Mouse (Mus musculus): ENCODE measurements around the gene Vamp8. TPM values are rescaled to one million over a fixed set of nuclear protein-coding genes. Genes with fewer than 3 reads are reported as not detected.

Gene Vamp8
- 105 and 106 TPM in 2 replicates for polyA plus RNA-seq (2016; fragmentation: Nextera tagmentation; extraction: Ambion mirVana)

GRCm38 (mm10) chr6:72389941-72390771 lies at the start of gene Vamp8:
Gene Vamp8, minus strand, starts transcription at chr6:72390703.
- WGBS, result 2% methylated on average over 33 of the region's 33 CpGs
- peak; percentile 67; the same call in 1 of the 2 replicates for ATAC-seq (ENCODE audit: insufficient number of reproducible peaks, insufficient read depth, low FRiP score, low TSS enrichment, low read depth)
- peaks cover 13% of the 10 kb centered on the region for H3K36me3 ChIP-seq
- no peaks in the 10 kb centered on the region for H3K9me3 ChIP-seq
- H3K4me3 ChIP-seq (replicated peaks), result peak within 1 kb of the TSS; percentile 54
- H3K9ac ChIP-seq (replicated peaks), result peak within 1 kb of the TSS; percentile 72
- no peaks in the 10 kb centered on the region for H3K27me3 ChIP-seq
- peaks cover 32% of the 10 kb centered on the region for H3K4me1 ChIP-seq (replicated peaks)
- peak within 1 kb of the TSS; percentile 94 for H3K27ac ChIP-seq
- H3K4me2 ChIP-seq, result peak within 1 kb of the TSS; percentile 67

DNA sequence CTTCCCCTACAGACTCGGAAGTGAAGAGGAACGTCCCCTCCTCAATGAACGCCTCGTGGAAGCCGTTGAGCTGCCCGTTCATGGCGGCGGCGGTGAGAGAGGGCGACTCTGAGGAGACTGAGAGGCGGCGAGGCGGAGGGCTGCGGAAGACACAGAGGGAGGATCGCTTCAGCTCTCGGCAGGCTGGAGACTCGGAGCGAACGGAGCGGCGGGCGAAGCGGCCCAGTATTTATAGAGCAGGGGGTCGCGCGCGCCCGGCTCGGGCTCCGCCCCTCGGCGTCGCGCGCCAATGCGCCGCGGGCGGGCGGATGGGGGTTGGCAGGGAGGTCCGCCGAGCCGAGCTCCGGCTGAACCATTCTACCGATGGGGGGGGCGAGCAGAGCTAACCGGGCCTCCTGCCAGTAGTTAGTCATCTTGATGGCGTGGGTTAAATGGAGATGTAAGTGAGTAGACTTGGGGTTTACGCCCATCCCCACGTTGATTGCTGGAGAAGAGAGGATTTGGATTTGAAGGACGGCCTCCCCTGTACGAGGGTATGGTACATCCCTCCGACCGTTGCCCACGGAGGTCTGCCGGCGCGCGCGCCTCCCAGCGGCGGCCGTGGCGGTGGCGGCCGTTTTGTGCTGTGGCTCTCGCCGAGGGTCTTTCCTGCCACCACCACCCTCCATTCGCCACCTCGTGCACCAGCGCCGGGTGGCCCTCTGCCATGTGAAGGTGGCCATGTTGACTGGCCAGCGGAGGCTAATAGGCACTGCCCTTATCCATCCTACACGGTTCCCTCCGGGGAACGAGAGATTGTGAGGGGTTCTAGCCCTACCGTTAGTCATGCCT lies 49.1 kb upstream of the Vamp8 start, which contains the start of gene Mat2a:
Gene Mat2a (minus strand): TSS at position 204 of the 831 bp plus-strand sequence.
- Histone ChIP-seq H3K4me3 (replicated peaks) (peak within 1 kb of the TSS; percentile 92), H3K4me2 (peak within 1 kb of the TSS; percentile 92), H3K4me1 (replicated peaks) (peaks cover 27% of the 10 kb centered on the region), H3K36me3 (peaks cover 33% of the 10 kb centered on the region), H3K9ac (replicated peaks) (peak within 1 kb of the TSS; percentile 99), H3K27ac (peak within 1 kb of the TSS; percentile 99), H3K27me3 (no peaks in the 10 kb centered on the region), H3K9me3 (no peaks in the 10 kb centered on the region)
- peak; percentile 86 for ATAC-seq (ENCODE audit: insufficient number of reproducible peaks, insufficient read depth, low FRiP score, low TSS enrichment, low read depth)
- WGBS, result under 1% methylated on average over 76 of the region's 77 CpGs

DNA sequence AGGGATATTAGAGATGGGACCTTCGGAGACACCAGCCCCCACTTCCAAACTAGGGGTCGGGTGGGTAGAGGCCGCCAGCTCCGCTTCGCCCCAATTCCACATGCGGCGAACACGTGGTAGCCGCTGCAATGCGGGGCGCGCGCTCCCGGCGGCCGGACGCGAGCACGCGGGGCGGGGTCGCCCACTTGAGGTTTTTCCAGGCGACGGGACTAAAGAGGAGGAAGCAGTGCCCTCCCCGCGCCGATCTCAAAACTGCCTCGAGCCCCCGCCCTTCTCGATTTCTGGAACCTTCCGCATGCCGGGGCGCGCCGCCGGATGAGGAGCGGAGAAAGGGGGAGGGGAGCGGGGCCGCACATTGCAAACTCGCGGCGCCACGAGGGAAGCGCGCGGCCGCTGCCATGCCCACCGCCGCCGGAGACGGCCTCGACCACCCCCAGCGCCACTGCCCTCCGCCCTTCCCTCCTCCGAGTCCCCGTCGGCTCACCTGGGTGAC lies 48.4 kb upstream of the Vamp8 start:
- WGBS, result 1% methylated on average over 57 of the region's 57 CpGs
- H3K4me2 ChIP-seq, result peak overlapping the region; percentile 92

DNA sequence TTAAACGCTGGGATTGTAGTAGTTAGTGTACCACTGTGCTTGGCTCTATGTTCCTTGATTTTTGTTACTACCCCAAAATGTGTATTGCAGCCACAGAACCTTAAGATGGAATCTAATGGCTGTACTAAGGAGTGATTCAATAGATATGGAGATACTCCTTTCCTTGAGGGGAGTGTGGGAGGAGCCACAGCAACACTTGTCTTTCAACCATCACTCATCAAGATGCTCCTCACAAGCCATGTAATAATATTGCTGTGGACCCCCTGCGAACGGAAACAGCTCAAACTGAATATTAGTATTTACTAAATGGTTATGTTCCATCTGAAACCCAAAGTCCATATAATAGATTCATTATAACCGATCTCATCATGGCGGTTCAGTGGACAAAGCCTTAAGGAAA lies 47.7 kb upstream of the Vamp8 start:
- Histone ChIP-seq H3K4me2 (peak overlapping the region; percentile 92), H3K4me1 (replicated peaks) (peaks cover 27% of the 10 kb centered on the region), H3K9ac (replicated peaks) (peak overlapping the region; percentile 99), H3K9me3 (no peaks in the 10 kb centered on the region), H3K27ac (no peak overlapping the region; the same call in 1 of the 2 replicates), H3K36me3 (peaks cover 46% of the 10 kb centered on the region), H3K27me3 (no peaks in the 10 kb centered on the region), H3K4me3 (replicated peaks) (peak overlapping the region; percentile 92)
- 5% methylated on average over 5 of the region's 5 CpGs for WGBS
- no peak for ATAC-seq (ENCODE audit: insufficient number of reproducible peaks, insufficient read depth, low FRiP score, low TSS enrichment, low read depth)

More for the DNA sequence above, 48.4 kb upstream of the Vamp8 start:
- Histone ChIP-seq H3K27me3 (no peaks in the 10 kb centered on the region), H3K27ac (peak overlapping the region; percentile 99), H3K36me3 (peaks cover 39% of the 10 kb centered on the region), H3K4me1 (replicated peaks) (peaks cover 27% of the 10 kb centered on the region), H3K9ac (replicated peaks) (peak overlapping the region; percentile 99), H3K9me3 (no peaks in the 10 kb centered on the region), H3K4me3 (replicated peaks) (peak overlapping the region; percentile 92)
- peak; percentile 50 for ATAC-seq (ENCODE audit: insufficient number of reproducible peaks, insufficient read depth, low FRiP score, low TSS enrichment, low read depth)

GRCm38 (mm10) chr6:72432153-72432552 lies 41.6 kb upstream of the Vamp8 start:
- no peaks in the 10 kb centered on the region for H3K9me3 ChIP-seq
- no peaks in the 10 kb centered on the region for H3K27me3 ChIP-seq
- no peak for ATAC-seq (ENCODE audit: insufficient number of reproducible peaks, insufficient read depth, low FRiP score, low TSS enrichment, low read depth)
- H3K4me2 ChIP-seq, result no peak overlapping the region
- peaks cover 13% of the 10 kb centered on the region for H3K4me1 ChIP-seq (replicated peaks)
- H3K36me3 ChIP-seq, result peaks cover 93% of the 10 kb centered on the region
- H3K9ac ChIP-seq (replicated peaks), result no peak overlapping the region
- whole genome bisulfite sequencing, result 82% methylated on average over 2 of the region's 2 CpGs
- H3K27ac ChIP-seq, result no peak overlapping the region
- H3K4me3 ChIP-seq (replicated peaks), result no peak overlapping the region

- H3K9ac ChIP-seq (replicated peaks), result no peak overlapping the region
- no peaks in the 10 kb centered on the region for H3K27me3 ChIP-seq
- H3K4me3 ChIP-seq (replicated peaks), result no peak overlapping the region
- H3K4me2 ChIP-seq, result no peak overlapping the region
- no peaks in the 10 kb centered on the region for H3K9me3 ChIP-seq
- H3K27ac ChIP-seq, result no peak overlapping the region; the same call in 1 of the 2 replicates
- H3K36me3 ChIP-seq, result peaks cover 92% of the 10 kb centered on the region
- ATAC-seq (ENCODE audit: insufficient number of reproducible peaks, insufficient read depth, low FRiP score, low TSS enrichment, low read depth), result no peak
- H3K4me1 ChIP-seq (replicated peaks), result peaks cover 6% of the 10 kb centered on the region
- 31% methylated on average over 5 of the region's 5 CpGs for WGBS
Measured at GRCm38 (mm10) chr6:72430989-72431921, 40.8 kb upstream of the Vamp8 start.

DNA sequence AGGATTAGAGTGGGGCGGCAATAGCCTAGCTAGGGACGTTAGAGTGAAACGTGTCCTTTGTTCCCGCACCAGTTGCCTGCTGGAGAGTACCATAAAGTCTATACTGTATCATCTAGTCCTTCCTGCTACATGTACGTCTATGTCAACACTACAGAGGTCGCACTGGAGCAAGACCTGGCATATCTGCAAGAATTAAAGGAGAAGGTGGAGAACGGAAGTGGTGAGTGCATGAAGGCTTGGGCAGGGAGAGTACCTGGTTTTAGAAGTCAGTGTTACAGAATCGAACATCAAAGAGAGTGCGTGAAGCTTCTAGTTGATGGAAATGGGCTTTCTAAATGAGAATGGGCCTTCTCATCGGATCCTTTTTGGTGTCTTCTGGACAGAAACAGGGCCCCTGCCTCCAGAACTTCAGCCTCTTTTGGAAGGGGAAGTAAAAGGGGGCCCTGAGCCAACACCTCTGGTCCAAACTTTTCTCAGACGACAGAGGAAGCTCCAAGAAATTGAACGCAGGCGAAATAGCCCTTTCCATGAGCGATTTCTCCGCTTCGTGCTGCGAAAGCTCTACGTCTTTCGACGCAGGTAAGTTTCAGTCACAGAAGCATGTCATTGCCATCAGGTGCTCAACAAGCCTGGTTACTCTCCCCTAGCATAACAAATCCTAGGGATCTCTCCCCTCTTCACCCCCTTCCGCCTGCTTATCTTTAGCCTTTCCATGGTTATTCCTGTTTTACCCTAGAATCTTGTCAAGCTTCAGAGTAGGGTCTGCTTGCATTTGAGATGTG lies 38.7 kb upstream of the Vamp8 start:
- no peaks in the 10 kb centered on the region for H3K27me3 ChIP-seq
- no peak overlapping the region for H3K4me3 ChIP-seq (replicated peaks)
- no peak overlapping the region for H3K4me2 ChIP-seq
- peaks cover 92% of the 10 kb centered on the region for H3K36me3 ChIP-seq
- no peak for ATAC-seq (ENCODE audit: insufficient number of reproducible peaks, insufficient read depth, low FRiP score, low TSS enrichment, low read depth)
- no peak overlapping the region for H3K9ac ChIP-seq (replicated peaks)
- no peaks in the 10 kb centered on the region for H3K9me3 ChIP-seq
- no peak overlapping the region for H3K27ac ChIP-seq
- H3K4me1 ChIP-seq (replicated peaks), result peaks cover 6% of the 10 kb centered on the region
- 88% methylated on average over 21 of the region's 21 CpGs for WGBS

DNA sequence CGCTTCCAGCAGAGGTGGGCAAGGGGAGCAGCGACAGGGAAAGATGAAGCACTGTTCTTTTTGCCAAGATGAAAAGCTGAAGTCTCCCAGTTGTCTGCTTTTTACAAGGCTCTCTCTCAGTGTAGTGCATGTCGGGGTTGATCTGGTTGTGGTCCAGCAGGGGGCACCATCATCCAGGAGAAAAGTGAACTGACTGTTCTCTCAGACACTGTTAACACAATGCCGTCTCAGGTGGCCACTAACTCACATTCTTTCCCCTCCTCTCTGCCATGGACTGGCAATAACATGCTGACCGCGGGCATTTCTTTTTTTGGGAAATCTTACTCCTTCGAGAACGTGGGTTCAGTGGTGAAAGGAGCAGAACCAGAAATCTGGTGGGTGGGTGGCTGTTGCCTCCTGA lies 37.5 kb upstream of the Vamp8 start:
- Histone ChIP-seq H3K4me3 (replicated peaks) (no peak overlapping the region), H3K36me3 (peaks cover 93% of the 10 kb centered on the region), H3K4me1 (replicated peaks) (peaks cover 6% of the 10 kb centered on the region), H3K4me2 (0 out of 2 replicates have a peak overlapping the region, but pooled peaks have one; percentile 5), H3K27ac (peak overlapping the region; percentile 62; the same call in 1 of the 2 replicates), H3K9ac (replicated peaks) (no peak overlapping the region), H3K9me3 (no peaks in the 10 kb centered on the region), H3K27me3 (no peaks in the 10 kb centered on the region)
- 34% methylated on average over 8 of the region's 8 CpGs for WGBS
- peak; percentile 67 for ATAC-seq (ENCODE audit: insufficient number of reproducible peaks, insufficient read depth, low FRiP score, low TSS enrichment, low read depth)

DNA sequence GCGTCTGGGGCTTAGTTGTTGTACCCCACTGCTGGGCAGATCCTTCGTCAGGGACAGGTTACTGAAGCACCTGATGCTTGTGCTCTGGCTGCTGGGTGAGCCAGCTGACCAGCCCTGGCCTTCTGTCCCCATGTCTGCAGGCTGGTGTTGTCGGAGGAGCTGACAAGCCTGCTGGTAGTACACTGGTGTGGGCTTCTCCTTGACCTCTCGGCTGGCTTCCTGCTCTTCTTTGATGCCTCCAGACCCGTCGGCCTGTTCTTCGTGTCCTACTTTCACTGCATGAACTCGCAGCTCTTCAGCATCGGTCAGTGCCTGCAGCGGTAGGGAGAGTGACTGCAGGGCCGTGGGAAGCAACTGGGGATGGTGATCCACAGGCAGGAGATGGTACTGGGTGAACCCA lies 35.1 kb upstream of the Vamp8 start:
- Histone ChIP-seq H3K4me3 (replicated peaks) (no peak overlapping the region), H3K27me3 (no peaks in the 10 kb centered on the region), H3K27ac (no peak overlapping the region), H3K9ac (replicated peaks) (no peak overlapping the region), H3K36me3 (peaks cover 93% of the 10 kb centered on the region), H3K4me2 (no peak overlapping the region), H3K9me3 (no peaks in the 10 kb centered on the region), H3K4me1 (replicated peaks) (peaks cover 6% of the 10 kb centered on the region)
- no peak for ATAC-seq (ENCODE audit: insufficient number of reproducible peaks, insufficient read depth, low FRiP score, low TSS enrichment, low read depth)
- 91% methylated on average over 11 of the region's 11 CpGs for WGBS

GRCm38 (mm10) chr6:72420901-72421300 lies 30.4 kb upstream of the Vamp8 start:
- WGBS, result 95% methylated on average over 10 of the region's 10 CpGs

More at GRCm38 (mm10) chr6:72420901-72421300, 30.4 kb upstream of the Vamp8 start:
- Histone ChIP-seq H3K27me3 (no peaks in the 10 kb centered on the region), H3K4me2 (no peak overlapping the region), H3K9me3 (no peaks in the 10 kb centered on the region), H3K4me3 (replicated peaks) (no peak overlapping the region), H3K27ac (no peak overlapping the region), H3K4me1 (replicated peaks) (no peaks in the 10 kb centered on the region; the same call in 1 of the 2 replicates), H3K36me3 (peaks cover 99% of the 10 kb centered on the region), H3K9ac (replicated peaks) (no peak overlapping the region)
- ATAC-seq (ENCODE audit: insufficient number of reproducible peaks, insufficient read depth, low FRiP score, low TSS enrichment, low read depth), result no peak
